8 mouse cellular contexts compared by ENCODE assay signal in genomic region chr2:121473301-121474179, GRCm38 (mm10). TPM values are rescaled to one million over a fixed set of nuclear protein-coding genes. Genes with fewer than 3 reads are reported as not detected.
DNase-seq lines count a peak whose midpoint lies in the region; ATAC-seq and TF ChIP-seq lines count a peak whose summit lies in the region.
"Not testable (repeated sequence)": the region's sequence is repeated elsewhere in the genome, so short reads cannot be mapped to it uniquely, and the experiment has no call there.

Mfap1b (minus strand) TSS chr2:121474067.

- not testable (repeated sequence) for H3K9me3 ChIP-seq in forebrain, embryonic 10.5 days; heart, embryonic 15.5 days (replicated peaks); liver, embryonic 14.5 days (ENCODE audit: control insufficient read depth, low read length); neural tube, embryonic 11.5 days (ENCODE audit: control insufficient read depth, low read length); stomach, postnatal 0 days (ENCODE audit: control insufficient read depth, low read length)

- H3K27me3 ChIP-seq in forebrain, embryonic 10.5 days (ENCODE audit: poor library complexity, severe bottlenecking); heart, embryonic 15.5 days; liver, embryonic 14.5 days (ENCODE audit: control insufficient read depth, insufficient read depth, low read length); neural tube, embryonic 11.5 days (ENCODE audit: control insufficient read depth, insufficient read depth, low read length); stomach, postnatal 0 days (ENCODE audit: control insufficient read depth, insufficient read depth, low read length): not testable (repeated sequence)

- DNase-seq in CD8-positive naive resting alpha-beta T cell, adult 2 months (ENCODE audit: low read depth in 2 of 2, low spot score in 2 of 2): peak; percentile 61 to 71
- peak; percentile 83 for DNase-seq in c-Kit-positive CD71-negative TER-119-negative erythroid progenitor cells, embryonic 14.5 days (ENCODE audit: low read depth)
- peak; percentile 78 for DNase-seq in forebrain, embryonic 10.5 days (ENCODE audit: extremely low spot score, low spot score)
- DNase-seq in kidney, postnatal 25 days: peak; percentile 85 to 91
- peak; percentile 80 to 84 (median 81) for DNase-seq in liver, embryonic 14.5 days (ENCODE audit: low read depth in 3 of 3, low spot score in 3 of 3)
- DNase-seq in neural tube, embryonic 11.5 days (ENCODE audit: low spot score): peak; percentile 83
- DNase-seq in stomach, postnatal 0 days (ENCODE audit: low spot score): peak; percentile 81

- peak within 1 kb of the TSS; percentile 75 for H3K4me2 ChIP-seq in heart, embryonic 15.5 days
- H3K4me2 ChIP-seq in liver, embryonic 14.5 days (ENCODE audit: low read depth): peak within 1 kb of the TSS; percentile 79
- peak within 1 kb of the TSS; percentile 56 for H3K4me2 ChIP-seq in neural tube, embryonic 11.5 days (ENCODE audit: low read depth)
- peak within 1 kb of the TSS; percentile 51 for H3K4me2 ChIP-seq in stomach, postnatal 0 days (replicated peaks; ENCODE audit: low read depth)

- H3K4me1 ChIP-seq in forebrain, embryonic 10.5 days; heart, embryonic 15.5 days (replicated peaks); liver, embryonic 14.5 days (replicated peaks; ENCODE audit: control insufficient read depth in 2 of 2, insufficient read depth in 2 of 2, low read length in 1 of 2); neural tube, embryonic 11.5 days (ENCODE audit: control insufficient read depth, insufficient read depth, low read length); stomach, postnatal 0 days (replicated peaks; ENCODE audit: control insufficient read depth, insufficient read depth): not testable (repeated sequence)

- TF ChIP-seq CTCF in liver, embryonic 14.5 days (IDR thresholded peaks at IDR 0.05; ENCODE audit: low read depth); stomach, postnatal 0 days (IDR thresholded peaks at IDR 0.05; ENCODE audit: low read depth): not testable (repeated sequence)

- peak; percentile 79 for ATAC-seq in heart, embryonic 15.5 days (replicated peaks; ENCODE audit: insufficient number of reproducible peaks, insufficient read depth, low FRiP score, low read depth)
- ATAC-seq in liver, embryonic 14.5 days (ENCODE audit: insufficient read depth): peak; percentile 92
- ATAC-seq in neural tube, embryonic 11.5 days (ENCODE audit: insufficient read depth, low FRiP score, low TSS enrichment): peak; percentile 88
- peak; percentile 92 for ATAC-seq in stomach, postnatal 0 days (ENCODE audit: low FRiP score, low TSS enrichment)

- H3K36me3 ChIP-seq in forebrain, embryonic 10.5 days (replicated peaks): peaks cover 16% of the 10 kb centered on the region
- H3K36me3 ChIP-seq in heart, embryonic 15.5 days; liver, embryonic 14.5 days (replicated peaks; ENCODE audit: control insufficient read depth, insufficient read depth, low read depth); neural tube, embryonic 11.5 days (ENCODE audit: control insufficient read depth, insufficient read depth, low read length); stomach, postnatal 0 days (ENCODE audit: control insufficient read depth, insufficient read depth, low read length): not testable (repeated sequence)

- TF ChIP-seq EP300 in liver, embryonic 14.5 days (IDR thresholded peaks at IDR 0.05; ENCODE audit: low read depth); stomach, postnatal 0 days (optimal IDR thresholded peaks at IDR 0.05): not testable (repeated sequence)

- H3K9ac ChIP-seq in heart, embryonic 15.5 days: peak within 1 kb of the TSS; percentile 67
- H3K9ac ChIP-seq in liver, embryonic 14.5 days (replicated peaks): peak within 1 kb of the TSS; percentile 76
- peak within 1 kb of the TSS; percentile 61 for H3K9ac ChIP-seq in neural tube, embryonic 11.5 days (ENCODE audit: low read length)
- H3K9ac ChIP-seq in stomach, postnatal 0 days (ENCODE audit: low read length): peak within 1 kb of the TSS; percentile 77

- 5% methylated on average over 41 of the region's 41 CpGs for WGBS in forebrain, embryonic 10.5 days
- WGBS in heart, embryonic 15.5 days: 5% methylated on average over 41 of the region's 41 CpGs
- WGBS in liver, embryonic 14.5 days (ENCODE audit: insufficient replicate concordance): 5% methylated on average over 38 of the region's 41 CpGs
- WGBS in neural tube, embryonic 11.5 days: 5% methylated on average over 38 of the region's 41 CpGs
- WGBS in stomach, postnatal 0 days: 5% methylated on average over 32 of the region's 41 CpGs

- peak within 1 kb of the TSS; percentile 72 for H3K27ac ChIP-seq in forebrain, embryonic 10.5 days
- H3K27ac ChIP-seq in heart, embryonic 15.5 days: peak within 1 kb of the TSS; percentile 62
- peak within 1 kb of the TSS; percentile 66 for H3K27ac ChIP-seq in liver, embryonic 14.5 days
- not testable (repeated sequence) for H3K27ac ChIP-seq in neural tube, embryonic 11.5 days (ENCODE audit: low read depth, low read length)
- H3K27ac ChIP-seq in stomach, postnatal 0 days (replicated peaks): 0 out of 2 replicates have a peak within 1 kb of the TSS, but pooled peaks have one; percentile 49

- peak within 1 kb of the TSS; percentile 64 for H3K4me3 ChIP-seq in forebrain, embryonic 10.5 days
- H3K4me3 ChIP-seq in heart, embryonic 15.5 days: peak within 1 kb of the TSS; percentile 69
- peak within 1 kb of the TSS; percentile 78 to 92 for H3K4me3 ChIP-seq in liver, embryonic 14.5 days (ENCODE audit: insufficient read depth in 1 of 2, low read depth in 2 of 2, low read length in 2 of 2)
- H3K4me3 ChIP-seq in neural tube, embryonic 11.5 days (ENCODE audit: low read depth, low read length): peak within 1 kb of the TSS; percentile 56
- H3K4me3 ChIP-seq in stomach, postnatal 0 days (ENCODE audit: low read depth, low read length): peak within 1 kb of the TSS; percentile 57

RNA-seq across cellular contexts. Expression of gene Mfap1b, which starts in this region (rescaled TPM):
- 53.5 and 53.7 TPM in 2 replicates for polyA plus RNA-seq in forebrain, embryonic 10.5 days (2016; fragmentation: Nextera tagmentation; extraction: Ambion mirVana)
- 39.7 and 42.1 TPM in 2 replicates for polyA plus RNA-seq in heart, embryonic 15.5 days (2015; fragmentation: Nextera tagmentation; extraction: Ambion mirVana)
- 3.4 and 8.7 TPM in 2 replicates for polyA plus RNA-seq in liver, embryonic 14.5 days (2012; rRNA removed)
- polyA plus RNA-seq in liver, embryonic 14.5 days (2014; fragmentation: Nextera tagmentation; extraction: Ambion mirVana): 20.1 and 22.2 TPM in 2 replicates
- 71.8 and 73.2 TPM in 2 replicates for polyA plus RNA-seq in neural tube, embryonic 11.5 days (2014; fragmentation: Nextera tagmentation; extraction: Ambion mirVana)
- polyA plus RNA-seq in stomach, postnatal 0 days (2015; fragmentation: Nextera tagmentation; extraction: Ambion mirVana): 25.2 and 27.6 TPM in 2 replicates
